Mouse (Mus musculus): ENCODE data around the gene Stx6. TPM values are rescaled to one million over a fixed set of nuclear protein-coding genes. Genes with fewer than 3 reads are reported as not detected.
"Not testable (repeated sequence)": the region's sequence is repeated elsewhere in the genome, so short reads cannot be mapped to it uniquely, and the experiment has no call there.

The Stx6 gene
- total RNA-seq, 2 experiments from 2014 or later, result 53.0 to 56.5 TPM

- no peak for DNase-seq
Measured at GRCm38 (mm10) chr1:155167453-155167852, 8.9 kb downstream of the Stx6 start.

DNA sequence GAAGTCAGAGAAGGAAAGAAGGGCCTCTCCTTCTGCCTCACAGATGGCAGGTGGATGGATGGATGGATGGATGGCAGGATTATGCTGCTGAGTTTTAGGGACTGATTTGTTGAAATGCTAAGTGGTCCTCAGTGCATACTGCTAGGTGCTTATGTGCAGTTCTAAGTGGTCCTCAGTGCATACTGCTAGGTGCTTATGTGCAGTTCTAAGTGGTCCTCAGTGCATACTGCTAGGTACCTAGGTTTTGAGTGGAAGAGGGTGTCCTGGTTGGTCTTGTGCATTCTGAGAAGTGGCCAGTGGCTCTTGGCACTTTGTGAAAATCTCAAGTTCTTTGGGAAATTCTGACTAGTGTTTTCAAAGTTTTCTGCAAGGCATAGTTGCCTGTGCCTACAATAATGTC lies 11.4 kb downstream of the Stx6 start:
- DNase-seq, result no peak

- no peak for DNase-seq
Measured at GRCm38 (mm10) chr1:155172895-155173643, 14.6 kb downstream of the Stx6 start.

DNA sequence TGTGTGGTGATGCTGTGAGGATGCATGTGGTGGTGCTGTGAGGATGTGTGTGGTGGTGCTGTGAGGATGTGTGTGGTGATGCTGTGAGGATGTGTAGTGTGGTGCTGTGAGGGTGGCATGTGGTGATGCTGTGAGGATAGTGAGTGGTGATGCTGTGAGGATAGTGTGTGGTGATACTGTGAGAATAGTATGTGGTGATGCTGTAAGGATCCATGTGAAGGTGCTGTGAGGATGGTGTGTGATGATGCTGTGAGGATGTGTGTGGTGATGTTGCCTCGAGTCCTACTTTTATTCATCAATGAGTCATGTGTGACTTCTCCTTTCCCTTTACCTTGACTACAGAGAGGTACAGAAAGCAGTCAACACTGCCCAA lies 15.1 kb downstream of the Stx6 start:
- DNase-seq, result not testable (repeated sequence)

GRCm38 (mm10) chr1:155174424-155174823 lies 15.9 kb downstream of the Stx6 start:
- DNase-seq, result no peak

- DNase-seq, result no peak
Measured at GRCm38 (mm10) chr1:155178192-155178924, 19.8 kb downstream of the Stx6 start.

GRCm38 (mm10) chr1:155184191-155184590 lies 25.7 kb downstream of the Stx6 start:
- DNase-seq, result no peak

GRCm38 (mm10) chr1:155188656-155189055 lies 30.1 kb downstream of the Stx6 start:
- no peak for DNase-seq

DNA sequence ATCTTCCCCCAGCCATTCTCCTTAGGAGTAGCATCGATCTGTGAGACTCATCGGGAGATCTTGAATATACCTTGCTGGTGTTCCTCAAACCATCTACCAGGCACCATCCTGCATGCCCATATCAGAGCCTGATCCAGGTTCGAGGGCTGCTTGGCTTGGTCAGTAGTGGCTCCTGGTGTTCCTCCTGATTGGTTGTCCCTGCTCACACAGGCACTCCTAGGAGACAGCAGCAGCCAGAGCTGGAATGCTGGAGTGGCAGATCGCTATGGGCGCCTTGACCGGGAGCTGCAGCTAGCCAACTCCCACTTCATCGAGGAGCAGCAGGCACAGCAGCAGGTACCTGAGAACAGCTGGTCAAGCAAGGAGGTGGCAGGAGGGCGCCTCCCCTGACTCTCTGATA lies 32.7 kb downstream of the Stx6 start:
- no peak for DNase-seq

- peak; percentile 57 for DNase-seq
Measured at GRCm38 (mm10) chr1:155191671-155192070, 33.2 kb downstream of the Stx6 start.

- DNase-seq, result no peak
Measured at GRCm38 (mm10) chr1:155192805-155193368, 34.4 kb downstream of the Stx6 start.

DNA sequence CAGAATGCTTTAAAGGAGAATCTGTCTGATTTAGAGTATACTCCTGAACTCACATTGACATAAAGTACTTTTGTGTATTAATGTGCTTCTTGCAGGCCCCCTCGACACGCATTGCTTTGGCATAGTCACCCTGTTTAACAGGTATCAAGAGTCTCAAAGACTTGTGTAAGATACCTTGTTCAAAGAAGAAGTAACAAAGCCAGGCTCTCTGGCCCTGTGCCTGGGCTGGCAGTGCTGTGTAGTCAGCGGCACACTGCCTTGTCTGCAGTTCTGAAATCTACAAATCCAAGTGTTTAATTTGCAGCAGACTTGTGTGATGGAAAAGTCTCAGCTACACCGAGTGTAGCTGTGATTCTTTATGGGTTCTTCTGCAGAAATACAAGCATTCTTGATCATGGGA lies 38.2 kb downstream of the Stx6 start:
- no peak for DNase-seq

DNA sequence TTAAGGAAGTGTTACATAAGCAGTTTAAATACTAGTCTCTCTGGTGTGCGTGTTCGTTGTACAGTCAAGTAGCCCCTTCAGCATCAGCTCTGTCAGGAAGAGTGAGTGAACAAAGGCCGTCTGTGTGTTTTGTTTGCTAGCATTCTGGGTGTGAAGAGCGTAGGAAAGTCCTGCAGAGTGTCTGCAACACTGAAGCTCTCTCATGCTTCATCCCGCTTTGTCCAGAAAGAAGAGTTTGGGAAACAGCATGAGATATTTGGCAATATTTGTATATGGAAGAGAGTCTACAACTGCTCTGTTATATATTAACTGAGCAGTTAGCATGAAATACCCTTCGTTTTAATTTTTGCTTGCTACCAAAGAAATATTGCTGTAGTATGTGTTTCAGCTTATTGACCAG lies 41.0 kb downstream of the Stx6 start:
- no peak for DNase-seq

DNA sequence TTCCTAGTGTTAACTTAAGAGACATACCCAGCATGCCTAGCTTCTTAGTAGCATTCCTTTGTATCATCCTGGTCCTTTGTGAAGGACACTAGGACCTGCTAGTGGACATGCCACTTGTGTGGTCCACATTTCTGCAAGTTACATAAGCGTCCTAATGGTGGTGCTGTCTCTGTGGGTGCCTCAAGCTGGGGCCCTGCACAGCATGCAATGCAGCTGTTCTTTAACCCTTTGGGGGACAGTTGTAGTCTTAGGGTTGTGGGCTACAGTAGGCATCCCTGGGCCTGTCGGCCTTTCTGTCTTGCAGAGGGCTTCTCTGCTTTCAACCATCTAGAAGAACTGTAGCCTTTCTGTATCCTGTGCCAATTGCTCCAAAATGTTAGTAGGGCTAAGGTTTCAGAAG lies 42.5 kb downstream of the Stx6 start:
- no peak for DNase-seq

GRCm38 (mm10) chr1:155201373-155201879 lies 42.9 kb downstream of the Stx6 start:
- DNase-seq, result no peak

DNA sequence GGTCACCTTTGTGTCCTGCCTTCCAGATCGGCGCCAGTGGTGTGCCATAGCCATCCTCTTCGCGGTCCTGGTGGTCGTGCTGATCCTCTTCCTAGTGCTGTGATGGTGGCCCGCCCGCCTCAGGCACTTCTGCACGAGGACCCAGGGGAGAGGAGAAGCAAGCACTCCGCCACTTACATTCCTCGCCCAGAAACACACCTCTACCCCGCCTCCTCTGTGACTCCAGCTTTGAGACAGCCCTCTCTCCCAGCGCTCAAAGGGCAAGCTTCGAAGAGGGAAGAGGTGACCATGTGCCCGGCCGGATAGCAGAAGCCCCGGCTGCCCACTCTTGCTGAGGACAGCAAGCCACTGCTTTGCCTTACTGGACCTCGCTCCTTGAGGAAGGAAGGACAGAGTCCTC lies 43.4 kb downstream of the Stx6 start:
- DNase-seq, result no peak

- DNase-seq, result no peak
Measured at GRCm38 (mm10) chr1:155202472-155202871, 44.0 kb downstream of the Stx6 start.

DNA sequence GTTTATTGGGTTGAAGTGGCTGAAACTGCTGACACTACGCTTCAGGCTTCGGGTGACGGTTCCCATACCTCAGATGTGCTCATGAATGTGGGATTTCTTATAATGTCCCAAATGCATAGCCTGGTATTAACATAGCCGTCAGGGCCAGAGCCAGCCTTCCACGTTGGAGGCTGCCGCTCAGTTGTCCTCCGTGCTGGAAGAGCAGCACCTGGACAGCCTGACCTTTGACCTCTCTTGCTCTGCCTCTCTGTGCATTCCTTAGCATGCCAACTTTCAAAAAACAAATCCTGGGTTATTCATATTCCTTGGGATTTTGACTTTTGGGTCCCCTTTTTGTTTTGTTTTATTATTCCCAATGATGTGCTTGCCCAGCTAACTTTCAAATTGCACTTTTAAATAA lies 44.6 kb downstream of the Stx6 start:
- DNase-seq, result no peak

- DNase-seq, result no peak
Measured at GRCm38 (mm10) chr1:155203954-155204353, 45.4 kb downstream of the Stx6 start.

DNA sequence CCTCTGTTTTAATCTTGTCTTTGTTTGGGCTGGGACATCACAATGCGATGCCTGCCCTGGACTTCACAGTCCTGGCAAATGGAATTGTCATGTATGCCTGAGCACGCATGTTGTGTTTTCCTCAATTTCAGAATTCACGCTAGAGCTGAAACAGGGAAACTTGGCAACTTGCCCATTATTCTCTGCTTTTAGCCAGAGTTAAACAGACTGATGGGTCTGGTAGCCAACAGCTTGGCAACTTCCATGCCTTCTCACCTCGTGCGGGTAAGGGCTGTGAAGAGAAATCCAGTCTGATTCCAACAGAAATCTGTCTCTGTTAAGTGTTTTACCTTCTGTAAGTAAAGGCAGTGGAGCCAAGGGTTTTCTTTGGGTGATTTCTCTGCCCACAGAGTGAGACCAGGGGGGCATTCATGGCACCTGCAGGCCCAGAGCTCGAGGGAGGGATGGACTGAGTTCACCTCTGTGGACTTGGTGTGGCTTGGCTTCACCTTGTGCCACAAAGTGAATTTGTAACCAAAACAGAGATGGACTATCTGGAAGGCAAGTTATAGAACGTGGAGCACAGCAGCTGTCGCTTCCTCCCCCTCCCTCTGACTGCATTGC lies 46.1 kb downstream of the Stx6 start:
- DNase-seq, result no peak

DNA sequence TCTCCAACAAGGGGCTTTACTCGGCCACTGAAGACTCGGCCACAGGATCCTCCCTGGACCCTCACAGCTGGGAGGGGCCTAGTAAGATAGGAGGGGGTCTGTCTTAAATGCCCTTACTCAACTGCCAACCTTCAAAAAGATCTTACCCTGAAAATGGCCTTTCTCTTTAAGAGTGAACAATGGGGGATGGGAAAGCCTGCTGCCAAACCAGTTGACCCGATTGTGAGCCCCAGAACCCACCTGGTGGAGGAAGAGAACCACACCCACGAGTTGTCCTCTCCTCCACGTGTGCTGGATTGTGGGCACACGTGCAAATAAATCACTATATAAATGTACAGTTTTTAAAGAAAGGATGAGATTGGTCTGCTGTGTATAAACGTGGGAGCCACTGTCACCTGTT lies 46.8 kb downstream of the Stx6 start:
- DNase-seq, result no peak

GRCm38 (mm10) chr1:155205822-155206660 lies 47.5 kb downstream of the Stx6 start:
- DNase-seq, result peak; percentile 72

Measured in heart, postnatal 4 days (tissue).